Mouse (Mus musculus): Measurements from ENCODE around the gene Qrsl1.

DNA sequence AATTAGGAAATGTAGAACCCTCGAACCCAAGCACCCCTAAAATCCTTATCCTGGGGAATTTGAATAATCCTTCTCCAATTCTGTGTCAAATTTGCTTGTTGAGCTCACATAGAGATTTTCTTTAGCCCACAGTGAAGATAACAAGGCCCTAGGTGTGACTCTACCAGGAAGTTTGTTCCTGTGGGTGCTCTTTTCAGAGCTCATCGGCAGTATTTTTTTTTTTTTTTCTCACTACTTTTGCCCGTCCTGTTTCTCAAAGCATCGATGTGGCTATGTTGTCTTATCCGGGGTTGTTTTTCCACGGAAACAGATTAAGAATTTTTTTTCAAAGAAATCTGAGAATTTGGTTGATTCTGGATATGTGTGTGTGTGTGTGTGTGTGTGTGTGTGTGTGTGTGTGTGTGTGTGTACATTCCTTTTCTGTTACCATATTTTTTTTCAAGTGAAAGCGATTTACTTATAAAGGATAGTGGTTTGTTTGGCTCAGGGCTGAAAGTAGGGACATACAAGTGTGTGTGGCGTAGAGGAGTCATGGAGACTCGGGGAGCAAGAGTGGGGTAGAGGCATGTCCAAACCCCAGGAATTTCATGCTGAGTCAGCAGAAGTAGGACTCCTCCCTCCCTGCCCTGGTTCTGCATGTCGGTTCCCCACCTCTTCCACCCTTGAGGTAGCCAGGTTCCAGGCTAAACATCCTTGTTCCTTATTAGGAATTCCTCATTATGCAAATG lies 73.4 kb downstream of the Qrsl1 start:
- TF ChIP-seq CTCF (IDR thresholded peaks at IDR 0.05) (no peak), EP300 (IDR thresholded peaks at IDR 0.05) (no peak)

All from lung, postnatal 0 days (tissue).